Mouse (Mus musculus) liver, embryonic 15.5 days (tissue): ENCODE data around the gene Lgr5. TPM values are rescaled to one million over a fixed set of nuclear protein-coding genes. Genes with fewer than 3 reads are reported as not detected.

Experiments used
- ATAC-seq: fragments of 200-750 bp; cut with Nextera tagmentation; 2 replicates; pipeline ENCODE4 v1.8.0; 2017; ENCODE audit warnings: moderate number of reproducible peaks, mild to moderate bottlenecking, moderate library complexity; ENCODE audit not compliant: insufficient read depth
- H3K27ac ChIP-seq: fragments of 300-500 bp; sonication (generic); replicated peaks from 2 replicates; pipeline ENCODE4 v1.5.1; 2015; ENCODE audit warnings: mild to moderate bottlenecking, inconsistent platforms
- H3K27me3 ChIP-seq: fragments of 300-500 bp; sonication (generic); 2 replicates; pipeline ENCODE4 v1.6.1; 2015; ENCODE audit warnings: mild to moderate bottlenecking, inconsistent platforms
- H3K36me3 ChIP-seq: fragments of 300-500 bp; sonication (generic); replicated peaks from 2 replicates; pipeline ENCODE4 v1.6.1; 2015; ENCODE audit warnings: moderate library complexity, mild to moderate bottlenecking, inconsistent platforms
- H3K4me1 ChIP-seq: fragments of 300-500 bp; sonication (generic); replicated peaks from 2 replicates; pipeline ENCODE4 v1.6.1; 2015; ENCODE audit warnings: inconsistent platforms
- H3K4me2 ChIP-seq: fragments of 300-500 bp; sonication (generic); 2 replicates; pipeline ENCODE4 v1.6.1; 2015; ENCODE audit warnings: moderate library complexity, mild to moderate bottlenecking, inconsistent platforms
- H3K4me3 ChIP-seq: fragments of 300-500 bp; sonication (generic); replicated peaks from 2 replicates; pipeline ENCODE4 v1.5.1; 2015; ENCODE audit warnings: mild to moderate bottlenecking, inconsistent platforms
- H3K9ac ChIP-seq: fragments of 300-500 bp; sonication (generic); 2 replicates; pipeline ENCODE4 v1.6.1; 2015; ENCODE audit warnings: moderate library complexity, mild to moderate bottlenecking, inconsistent platforms
- H3K9me3 ChIP-seq: fragments of 300-500 bp; sonication (generic); replicated peaks from 2 replicates; pipeline ENCODE4 v1.6.1; 2016; ENCODE audit warnings: inconsistent platforms
- WGBS: fragments of 180-500 bp; shearing (Covaris S2); methylation state at CpG from one replicate; pipeline ENCODE4 v1.1.7; 2015; ENCODE audit warnings: mixed read lengths; ENCODE audit not compliant: insufficient replicate concordance; 5-methylcytosine and 5-hydroxymethylcytosine counted together
- polyA plus RNA-seq: library from polyadenylated mRNA; unstranded; fragments of >200 nt; fragmentation: Nextera tagmentation; extraction: Ambion mirVana; gene quantifications from 2 replicates; pipeline ENCODE4 v1.2.1, GENCODE M21; 2015

The Lgr5 gene
- polyA plus RNA-seq, 1 experiment from 2014 or later, result 0.70 TPM

DNA sequence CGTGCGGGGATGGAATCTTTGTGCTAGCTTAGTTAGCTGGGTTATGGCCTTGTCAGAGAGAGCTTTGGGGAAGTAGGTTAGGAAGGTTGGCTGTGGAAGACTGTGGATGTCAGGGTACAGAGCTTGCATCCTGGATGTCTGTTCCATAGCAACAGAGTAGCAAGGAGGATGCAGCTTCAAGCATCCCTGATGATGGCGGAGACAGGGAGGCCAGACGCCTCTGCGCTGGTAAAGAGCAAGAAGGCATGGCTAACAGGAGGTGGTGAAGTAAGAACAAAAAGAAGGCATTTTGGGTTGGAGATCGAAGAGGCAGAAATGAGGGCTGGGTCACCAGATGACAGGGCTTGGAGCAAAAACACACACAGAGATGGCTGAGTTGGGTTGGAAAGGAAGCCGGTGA is 118.9 kb downstream of the Lgr5 start:
- WGBS, result 65% methylated on average over 7 of the region's 7 CpGs
- H3K4me1 ChIP-seq, result no peaks in the 10 kb centered on the region
- H3K9ac ChIP-seq, result no peak overlapping the region
- no peak overlapping the region for H3K27ac ChIP-seq
- no peak overlapping the region for H3K4me2 ChIP-seq
- H3K36me3 ChIP-seq, result no peaks in the 10 kb centered on the region
- no peaks in the 10 kb centered on the region for H3K9me3 ChIP-seq
- no peak for ATAC-seq
- H3K4me3 ChIP-seq, result no peak overlapping the region
- no peaks in the 10 kb centered on the region for H3K27me3 ChIP-seq

DNA sequence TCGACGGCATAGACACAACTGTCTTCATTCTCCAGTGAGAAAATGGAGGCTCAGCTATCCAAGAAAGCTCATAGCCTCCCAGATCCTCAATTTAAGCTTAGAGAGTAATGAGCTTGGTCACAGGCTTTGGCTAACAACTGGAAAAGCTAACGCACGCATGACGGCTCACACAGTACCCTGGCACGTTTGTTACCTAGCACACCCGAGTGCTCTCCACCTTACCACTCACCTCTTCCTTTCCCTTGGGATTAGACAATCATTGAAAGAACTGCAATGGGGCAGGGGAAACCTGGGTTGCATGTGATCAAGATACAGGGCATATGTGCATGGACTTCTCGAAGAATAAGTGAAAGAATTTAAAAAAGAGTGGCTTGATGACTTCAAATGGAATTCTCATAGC is 119.6 kb downstream of the Lgr5 start:
- Histone ChIP-seq H3K4me2 (no peak overlapping the region), H3K4me3 (no peak overlapping the region), H3K9ac (no peak overlapping the region), H3K27me3 (no peaks in the 10 kb centered on the region), H3K4me1 (no peaks in the 10 kb centered on the region), H3K9me3 (no peaks in the 10 kb centered on the region), H3K36me3 (no peaks in the 10 kb centered on the region), H3K27ac (no peak overlapping the region)
- WGBS, result 81% methylated on average over 8 of the region's 8 CpGs
- ATAC-seq, result no peak

DNA sequence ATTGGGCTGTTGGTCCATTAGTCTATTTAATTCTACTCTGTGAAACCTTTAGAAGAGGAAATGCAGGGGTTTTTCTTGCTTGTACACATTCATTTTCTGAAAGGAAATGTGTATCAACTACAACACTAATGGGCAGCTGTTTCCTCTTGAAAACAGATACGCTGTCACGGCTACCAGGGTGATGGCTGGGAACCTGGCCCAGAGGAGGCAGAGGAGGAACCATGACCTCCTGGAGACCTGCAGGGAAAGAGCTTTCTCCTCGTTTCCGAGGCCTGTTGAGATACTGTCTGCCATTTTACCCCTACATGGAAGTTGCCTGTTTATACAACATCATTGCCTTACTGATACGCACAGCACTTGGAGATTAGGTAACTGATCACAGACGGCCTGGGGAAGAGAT is 121.8 kb downstream of the Lgr5 start:
- H3K27me3 ChIP-seq, result no peaks in the 10 kb centered on the region
- no peak for ATAC-seq
- H3K4me2 ChIP-seq, result no peak overlapping the region
- no peaks in the 10 kb centered on the region for H3K36me3 ChIP-seq
- H3K9me3 ChIP-seq, result no peaks in the 10 kb centered on the region
- 30% methylated on average over 6 of the region's 6 CpGs for WGBS
- H3K4me3 ChIP-seq, result no peak overlapping the region
- no peaks in the 10 kb centered on the region for H3K4me1 ChIP-seq
- no peak overlapping the region for H3K27ac ChIP-seq
- H3K9ac ChIP-seq, result no peak overlapping the region

DNA sequence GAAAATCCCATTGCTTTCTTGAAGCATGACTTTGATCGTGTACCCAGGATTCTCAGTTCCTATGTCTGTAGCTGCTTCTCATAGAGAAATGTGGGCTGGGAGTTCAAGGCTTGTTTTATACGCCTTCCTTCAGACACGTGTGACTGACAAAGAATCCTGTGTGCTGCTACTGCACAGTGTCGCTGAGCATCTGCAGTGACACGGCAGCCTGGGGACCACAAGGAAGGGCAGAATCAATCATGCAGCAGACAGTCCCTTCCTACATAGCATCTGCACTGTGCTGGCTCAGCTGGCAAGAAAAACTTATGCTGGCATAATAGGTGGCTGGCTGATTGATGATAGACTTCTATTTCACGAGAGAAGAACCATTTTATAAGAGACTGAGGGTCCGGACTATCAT is 122.5 kb downstream of the Lgr5 start:
- ATAC-seq, result no peak
- H3K4me3 ChIP-seq, result no peak overlapping the region
- H3K9me3 ChIP-seq, result no peaks in the 10 kb centered on the region
- H3K9ac ChIP-seq, result no peak overlapping the region
- no peaks in the 10 kb centered on the region for H3K36me3 ChIP-seq
- 55% methylated on average over 7 of the region's 7 CpGs for WGBS
- no peak overlapping the region for H3K27ac ChIP-seq
- no peaks in the 10 kb centered on the region for H3K4me1 ChIP-seq
- no peak overlapping the region for H3K4me2 ChIP-seq
- no peaks in the 10 kb centered on the region for H3K27me3 ChIP-seq

DNA sequence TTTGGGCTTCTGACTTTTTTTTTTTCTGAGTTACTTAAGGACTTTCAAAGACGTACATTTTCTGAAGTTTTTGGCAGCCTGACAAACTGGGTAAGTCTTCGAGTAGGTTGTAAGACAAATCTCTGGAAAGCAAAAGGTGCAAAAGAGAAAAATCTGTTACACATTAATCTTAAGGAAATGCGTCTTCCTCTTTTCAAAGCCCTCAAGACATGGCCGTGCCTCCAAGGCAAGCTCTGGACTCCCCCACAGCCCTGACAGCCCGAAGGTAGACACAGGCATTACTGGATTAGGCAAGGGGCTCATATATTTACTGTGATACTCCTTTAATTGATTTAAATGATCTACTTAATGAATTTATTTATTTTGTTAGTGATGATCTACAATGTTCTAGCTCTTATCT is 124.9 kb downstream of the Lgr5 start:
- Histone ChIP-seq H3K9me3 (no peaks in the 10 kb centered on the region), H3K27ac (no peak overlapping the region), H3K4me1 (no peaks in the 10 kb centered on the region), H3K4me3 (no peak overlapping the region), H3K4me2 (no peak overlapping the region), H3K9ac (no peak overlapping the region), H3K27me3 (no peaks in the 10 kb centered on the region), H3K36me3 (no peaks in the 10 kb centered on the region)
- WGBS, result 32% methylated on average over 5 of the region's 5 CpGs
- no peak for ATAC-seq

DNA sequence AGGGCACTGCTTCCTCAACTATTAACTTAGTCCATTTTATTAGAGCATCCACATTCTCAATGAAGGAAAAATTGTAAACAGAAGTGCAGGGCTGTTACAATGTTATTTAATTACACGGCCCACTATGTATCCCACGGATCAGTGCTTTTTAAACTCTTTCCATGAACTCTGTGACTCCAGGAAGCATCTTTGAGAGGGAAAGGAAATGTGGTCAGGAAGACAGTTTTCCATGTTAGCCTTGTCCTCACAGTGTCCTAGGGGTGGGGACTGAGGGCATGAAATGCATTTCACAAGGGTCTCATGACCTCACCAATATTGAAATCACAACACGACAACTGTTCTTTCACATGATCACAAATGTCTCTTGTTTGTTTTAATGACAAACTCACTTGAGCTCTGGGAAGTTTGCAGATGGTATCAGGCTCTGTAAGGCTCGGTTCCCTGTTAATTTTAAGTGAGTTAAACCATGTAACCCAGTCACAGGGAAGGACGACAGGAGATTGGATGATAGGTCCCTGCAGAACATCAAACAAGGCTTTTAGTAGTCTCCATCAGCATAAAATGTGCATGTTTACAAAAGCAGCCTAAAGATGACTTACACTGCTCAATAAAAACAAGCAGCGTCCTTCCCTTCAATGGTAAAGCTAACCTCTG is 130.1 kb downstream of the Lgr5 start:
- H3K4me3 ChIP-seq, result no peak overlapping the region
- ATAC-seq, result no peak
- WGBS, result 37% methylated on average over 6 of the region's 6 CpGs
- H3K4me2 ChIP-seq, result no peak overlapping the region
- no peaks in the 10 kb centered on the region for H3K4me1 ChIP-seq
- no peaks in the 10 kb centered on the region for H3K36me3 ChIP-seq
- H3K9ac ChIP-seq, result no peak overlapping the region
- H3K9me3 ChIP-seq, result no peaks in the 10 kb centered on the region
- no peak overlapping the region for H3K27ac ChIP-seq
- no peaks in the 10 kb centered on the region for H3K27me3 ChIP-seq

DNA sequence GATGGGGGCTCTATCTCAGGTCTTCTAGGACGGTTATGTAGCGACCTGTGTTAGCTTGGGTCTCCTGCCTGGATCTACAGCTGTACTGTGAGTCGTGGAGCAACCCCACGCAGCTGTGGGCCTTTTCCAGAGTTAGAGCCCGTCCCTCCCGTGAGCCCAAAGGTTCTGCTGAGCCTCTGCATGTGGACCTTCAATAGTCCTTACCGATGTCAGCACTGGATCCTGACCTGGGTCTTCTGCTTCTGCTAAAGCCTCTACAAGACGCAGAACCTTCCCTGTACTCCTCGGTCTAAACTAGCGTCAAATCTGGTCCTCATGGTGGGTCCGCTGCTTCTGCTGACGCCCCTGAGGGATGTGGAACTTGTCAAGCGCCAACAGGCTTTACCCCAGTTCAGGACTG is 139.0 kb downstream of the Lgr5 start:
- ATAC-seq, result no peak
- Histone ChIP-seq H3K9me3 (no peaks in the 10 kb centered on the region), H3K9ac (no peak overlapping the region), H3K27me3 (no peaks in the 10 kb centered on the region), H3K36me3 (no peaks in the 10 kb centered on the region), H3K27ac (no peak overlapping the region), H3K4me3 (no peak overlapping the region), H3K4me2 (no peak overlapping the region), H3K4me1 (no peaks in the 10 kb centered on the region)
- WGBS, result 76% methylated on average over 13 of the region's 13 CpGs

DNA sequence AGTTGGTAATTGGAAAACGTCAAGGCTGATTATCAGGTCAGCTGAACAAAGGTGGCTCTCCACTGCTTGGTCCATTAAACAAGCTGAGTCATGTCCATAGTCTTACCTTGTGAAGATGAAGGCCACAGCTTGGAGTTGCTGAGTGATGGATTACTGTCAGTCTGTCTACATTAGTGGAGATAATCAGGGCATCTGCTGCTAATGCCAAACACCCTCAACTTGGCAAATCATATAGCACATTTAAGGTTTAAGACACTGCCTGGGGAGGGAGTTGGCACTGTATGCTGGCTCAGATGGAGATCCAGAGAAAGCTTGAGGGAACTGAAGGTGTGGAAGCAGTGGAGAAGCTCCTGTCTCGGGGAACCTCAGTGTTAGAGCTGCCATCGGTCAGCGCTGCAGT is 150.3 kb downstream of the Lgr5 start:
- WGBS, result 79% methylated on average over 4 of the region's 4 CpGs
- H3K9me3 ChIP-seq, result no peaks in the 10 kb centered on the region
- ATAC-seq, result no peak

DNA sequence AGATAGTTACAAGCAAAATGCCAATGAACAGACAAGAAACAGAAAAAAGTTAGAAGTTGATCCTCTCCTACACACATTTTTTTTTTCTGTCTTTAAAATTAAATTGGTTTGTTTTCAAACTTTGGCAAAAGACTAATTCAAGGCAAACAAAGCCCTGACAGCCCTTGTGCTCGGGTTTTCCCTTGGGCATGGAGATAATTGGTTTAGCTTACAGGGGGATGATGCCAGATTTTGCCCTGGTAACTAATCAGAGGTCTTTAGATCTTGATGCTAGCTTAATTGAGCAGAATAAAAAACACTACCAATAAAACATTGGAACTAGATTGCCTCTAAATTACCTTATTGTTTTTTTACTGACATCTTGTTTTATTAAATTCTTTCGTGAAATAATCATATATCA is 162.2 kb downstream of the Lgr5 start:
- Histone ChIP-seq H3K4me3 (no peak overlapping the region), H3K4me2 (no peak overlapping the region), H3K27me3 (no peaks in the 10 kb centered on the region), H3K27ac (no peak overlapping the region), H3K4me1 (no peaks in the 10 kb centered on the region), H3K36me3 (peaks cover 80% of the 10 kb centered on the region), H3K9me3 (no peaks in the 10 kb centered on the region), H3K9ac (no peak overlapping the region)
- WGBS, result 79% methylated on average over 2 of the region's 2 CpGs
- no peak for ATAC-seq

More for the DNA sequence above, 150.3 kb downstream of the Lgr5 start:
- peaks cover 31% of the 10 kb centered on the region for H3K36me3 ChIP-seq
- H3K4me3 ChIP-seq, result no peak overlapping the region
- no peaks in the 10 kb centered on the region for H3K4me1 ChIP-seq
- no peak overlapping the region for H3K9ac ChIP-seq
- H3K27ac ChIP-seq, result no peak overlapping the region
- no peak overlapping the region for H3K4me2 ChIP-seq
- H3K27me3 ChIP-seq, result no peaks in the 10 kb centered on the region

DNA sequence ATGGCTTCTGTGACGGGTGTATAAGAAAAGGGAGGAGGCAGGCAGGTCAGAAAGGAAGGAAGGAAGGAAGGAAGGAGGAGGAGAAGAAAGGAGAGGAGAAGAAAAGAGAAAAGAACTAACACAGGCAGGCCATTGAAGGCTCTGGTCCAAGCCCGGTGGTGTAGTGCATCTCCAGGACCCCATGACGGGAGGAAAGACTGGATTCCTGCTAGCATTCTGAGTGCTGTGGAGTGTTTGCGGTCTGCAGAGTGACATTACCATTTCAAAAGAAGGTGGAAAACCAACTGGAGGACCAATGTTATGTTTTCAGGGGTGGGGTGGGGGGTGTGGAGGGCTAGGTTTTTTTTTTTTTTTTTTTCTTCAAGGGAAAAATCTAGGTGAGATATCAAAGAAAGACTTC is 165.6 kb downstream of the Lgr5 start:
- peaks cover 78% of the 10 kb centered on the region for H3K36me3 ChIP-seq
- no peak for ATAC-seq
- no peaks in the 10 kb centered on the region for H3K9me3 ChIP-seq
- no peaks in the 10 kb centered on the region for H3K4me1 ChIP-seq
- H3K9ac ChIP-seq, result no peak overlapping the region
- no peak overlapping the region for H3K27ac ChIP-seq
- no peaks in the 10 kb centered on the region for H3K27me3 ChIP-seq
- 83% methylated on average over 4 of the region's 4 CpGs for WGBS
- H3K4me3 ChIP-seq, result no peak overlapping the region
- no peak overlapping the region for H3K4me2 ChIP-seq

DNA sequence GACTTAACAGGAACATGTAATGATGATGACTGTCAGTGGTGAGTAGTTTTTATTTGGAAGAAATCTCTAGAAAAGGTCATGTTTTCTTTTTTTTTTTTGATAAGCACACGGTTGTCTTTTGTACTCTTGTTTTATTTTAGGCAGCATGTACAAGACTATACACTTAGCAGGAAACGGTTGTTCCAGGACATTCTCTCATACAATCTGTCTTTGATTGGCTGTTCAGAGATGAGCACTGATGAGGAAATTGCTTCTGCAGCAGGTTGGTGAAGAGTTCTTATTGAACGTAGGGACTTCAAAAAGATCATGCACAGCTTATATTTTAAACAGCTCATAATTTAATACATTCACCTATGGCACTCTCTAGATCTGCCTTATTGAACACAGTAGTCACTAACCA is 173.5 kb downstream of the Lgr5 start:
- no peak overlapping the region for H3K4me3 ChIP-seq
- H3K36me3 ChIP-seq, result peaks cover 89% of the 10 kb centered on the region
- no peak overlapping the region for H3K4me2 ChIP-seq

DNA sequence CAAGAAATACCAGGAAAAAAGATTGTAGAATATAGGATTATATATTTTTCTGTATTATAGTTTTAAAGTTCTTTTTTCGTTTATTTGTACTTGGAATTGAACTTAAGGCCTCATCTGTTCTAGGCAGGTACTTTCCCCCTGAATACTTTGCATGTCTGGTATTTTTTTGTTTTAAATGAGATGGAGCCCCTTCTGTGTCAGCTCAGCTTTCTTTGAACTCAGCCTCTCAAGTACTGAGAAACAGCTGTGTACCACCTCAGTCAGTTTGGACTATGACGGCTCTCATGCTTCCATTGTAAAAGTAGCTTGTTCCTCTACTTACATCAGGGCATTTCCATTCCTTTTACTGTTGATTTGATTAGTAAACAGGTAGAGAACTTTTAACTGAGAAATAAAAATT is 174.1 kb downstream of the Lgr5 start:
- Histone ChIP-seq H3K4me3 (no peak overlapping the region), H3K27me3 (no peaks in the 10 kb centered on the region), H3K9me3 (no peaks in the 10 kb centered on the region), H3K36me3 (peaks cover 88% of the 10 kb centered on the region), H3K9ac (no peak overlapping the region), H3K4me1 (no peaks in the 10 kb centered on the region), H3K4me2 (no peak overlapping the region), H3K27ac (no peak overlapping the region)
- WGBS, result 78% methylated on average over 2 of the region's 2 CpGs
- ATAC-seq, result no peak

More for the DNA sequence above, 173.5 kb downstream of the Lgr5 start:
- 78% methylated on average over 3 of the region's 3 CpGs for WGBS
- Histone ChIP-seq H3K9me3 (no peaks in the 10 kb centered on the region), H3K4me1 (no peaks in the 10 kb centered on the region), H3K9ac (no peak overlapping the region), H3K27ac (no peak overlapping the region), H3K27me3 (no peaks in the 10 kb centered on the region)
- ATAC-seq, result no peak
